Mouse (Mus musculus): ENCODE results near the gene Apol10a. TPM values are rescaled to one million over a fixed set of nuclear protein-coding genes. Genes with fewer than 3 reads are reported as not detected.

Apol10a gene
- polyA plus RNA-seq, 1 experiment from 2014 or later: not detected

Other genes starting within 250 kb of the Apol10a start
- 68.2 and 77.6 TPM in 2 replicates for gene Rbfox2, start 170.0 kb upstream of the Apol10a start, polyA plus RNA-seq (2014; fragmentation: Nextera tagmentation; extraction: Ambion mirVana)
- gene Apol7a, start 77.9 kb upstream of the Apol10a start, polyA plus RNA-seq (2014; fragmentation: Nextera tagmentation; extraction: Ambion mirVana): not detected in 2 replicates
- not detected in 2 replicates for gene Apol9a, start 65.9 kb upstream of the Apol10a start, polyA plus RNA-seq (2014; fragmentation: Nextera tagmentation; extraction: Ambion mirVana)
- not detected in 2 replicates for gene Apol7b, start 29.6 kb upstream of the Apol10a start, polyA plus RNA-seq (2014; fragmentation: Nextera tagmentation; extraction: Ambion mirVana)
- gene Apol11a, start 31.2 kb downstream of the Apol10a start, polyA plus RNA-seq (2014; fragmentation: Nextera tagmentation; extraction: Ambion mirVana): not detected in 2 replicates
- not detected in 2 replicates for gene Apol7c, start 56.3 kb downstream of the Apol10a start, polyA plus RNA-seq (2014; fragmentation: Nextera tagmentation; extraction: Ambion mirVana)
- gene 1700025B11Rik, start 84.8 kb downstream of the Apol10a start, polyA plus RNA-seq (2014; fragmentation: Nextera tagmentation; extraction: Ambion mirVana): not detected in 2 replicates
- not detected in 2 replicates for gene Apol10b, start 119.1 kb downstream of the Apol10a start, polyA plus RNA-seq (2014; fragmentation: Nextera tagmentation; extraction: Ambion mirVana)
- not detected in 2 replicates for gene Gm36245, start 122.2 kb downstream of the Apol10a start, polyA plus RNA-seq (2014; fragmentation: Nextera tagmentation; extraction: Ambion mirVana)
- not detected in 2 replicates for gene Apol11b, start 166.2 kb downstream of the Apol10a start, polyA plus RNA-seq (2014; fragmentation: Nextera tagmentation; extraction: Ambion mirVana)
- not detected in 2 replicates for gene Apol7e, start 221.8 kb downstream of the Apol10a start, polyA plus RNA-seq (2014; fragmentation: Nextera tagmentation; extraction: Ambion mirVana)